Mouse (Mus musculus): ENCODE results near the gene B230217C12Rik. TPM values are rescaled to one million over a fixed set of nuclear protein-coding genes. Genes with fewer than 3 reads are reported as not detected.

The B230217C12Rik gene
- polyA plus RNA-seq, 1 experiment from 2014 or later, result 32.3 TPM

DNA sequence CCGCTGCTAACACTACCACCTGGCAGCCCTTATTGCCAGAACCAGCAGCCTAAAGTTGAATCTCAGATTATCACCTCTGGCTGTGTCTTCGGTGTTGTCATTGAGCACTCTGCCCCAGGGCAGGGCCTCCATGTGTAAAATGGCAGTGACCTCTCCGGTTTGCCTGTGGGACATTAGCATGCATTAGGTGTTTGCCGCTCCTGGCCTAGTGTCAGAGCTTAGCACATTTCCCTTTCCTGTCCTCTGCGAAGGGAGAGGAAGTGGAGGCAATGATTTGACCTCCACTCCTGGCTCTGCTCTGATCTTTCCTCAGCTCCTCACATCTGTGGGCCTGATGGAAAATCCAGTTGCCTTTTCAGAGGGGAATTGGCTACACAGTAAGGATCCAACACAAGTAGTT lies 20.7 kb upstream of the B230217C12Rik start:
- Histone ChIP-seq H3K36me3 (peaks cover 85% of the 10 kb centered on the region), H3K4me3 (no peak overlapping the region), H3K4me1 (replicated peaks) (peaks cover 40% of the 10 kb centered on the region), H3K9ac (no peak overlapping the region), H3K27ac (replicated peaks) (no peak overlapping the region), H3K27me3 (no peaks in the 10 kb centered on the region), H3K4me2 (no peak overlapping the region), H3K9me3 (no peaks in the 10 kb centered on the region)
- WGBS, result 86% methylated on average over 5 of the region's 5 CpGs
- no peak for ATAC-seq (ENCODE audit: low read depth)

DNA sequence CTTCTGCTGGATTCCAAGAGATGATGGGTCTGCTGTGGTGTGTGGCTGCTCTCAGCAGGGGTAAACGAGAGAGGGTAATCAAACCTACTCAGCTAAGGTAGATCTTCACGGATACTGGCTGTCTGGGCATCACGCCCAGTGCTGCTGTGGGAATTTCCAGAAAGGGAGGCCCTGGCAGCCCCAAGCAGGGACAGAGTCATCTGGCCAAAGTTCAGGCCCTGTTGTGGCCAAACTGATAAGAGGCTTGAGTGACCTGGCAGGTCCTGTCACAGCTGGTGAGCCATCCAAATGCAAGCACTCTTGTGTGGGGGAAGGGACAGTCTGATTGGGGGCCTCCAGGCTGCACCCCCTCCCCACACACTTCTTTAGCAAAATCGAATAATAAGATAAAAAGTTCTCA lies 19.7 kb upstream of the B230217C12Rik start:
- Histone ChIP-seq H3K4me2 (no peak overlapping the region), H3K9ac (no peak overlapping the region), H3K27me3 (no peaks in the 10 kb centered on the region), H3K4me1 (replicated peaks) (peaks cover 46% of the 10 kb centered on the region), H3K27ac (replicated peaks) (0 out of 2 replicates have a peak overlapping the region, but pooled peaks have one; percentile 18), H3K4me3 (no peak overlapping the region), H3K36me3 (peaks cover 85% of the 10 kb centered on the region), H3K9me3 (no peaks in the 10 kb centered on the region)
- WGBS, result 73% methylated on average over 4 of the region's 4 CpGs
- ATAC-seq (ENCODE audit: low read depth), result no peak

- ATAC-seq (ENCODE audit: low read depth), result no peak
- no peak overlapping the region for H3K27ac ChIP-seq (replicated peaks)
Observed at GRCm38 (mm10) chr11:97821401-97822064, 19.0 kb upstream of the B230217C12Rik start.

GRCm38 (mm10) chr11:97822840-97823603 lies 17.6 kb upstream of the B230217C12Rik start:
- no peaks in the 10 kb centered on the region for H3K9me3 ChIP-seq
- H3K4me3 ChIP-seq, result no peak overlapping the region
- H3K4me1 ChIP-seq (replicated peaks), result peaks cover 32% of the 10 kb centered on the region
- ATAC-seq (ENCODE audit: low read depth), result no peak
- H3K27me3 ChIP-seq, result no peaks in the 10 kb centered on the region
- H3K9ac ChIP-seq, result no peak overlapping the region
- 77% methylated on average over 20 of the region's 20 CpGs for WGBS
- peaks cover 86% of the 10 kb centered on the region for H3K36me3 ChIP-seq
- H3K4me2 ChIP-seq, result no peak overlapping the region
- no peak overlapping the region; the same call in 1 of the 2 replicates for H3K27ac ChIP-seq (replicated peaks)

More at GRCm38 (mm10) chr11:97821401-97822064, 19.0 kb upstream of the B230217C12Rik start:
- Histone ChIP-seq H3K9ac (no peak overlapping the region), H3K9me3 (no peaks in the 10 kb centered on the region), H3K4me2 (no peak overlapping the region), H3K4me1 (replicated peaks) (peaks cover 46% of the 10 kb centered on the region), H3K27me3 (no peaks in the 10 kb centered on the region), H3K4me3 (no peak overlapping the region), H3K36me3 (peaks cover 85% of the 10 kb centered on the region)
- 91% methylated on average over 8 of the region's 8 CpGs for WGBS

- no peaks in the 10 kb centered on the region for H3K9me3 ChIP-seq
- H3K27me3 ChIP-seq, result no peaks in the 10 kb centered on the region
- WGBS, result 96% methylated on average over 11 of the region's 11 CpGs
- H3K36me3 ChIP-seq, result peaks cover 92% of the 10 kb centered on the region
- peaks cover 21% of the 10 kb centered on the region for H3K4me1 ChIP-seq (replicated peaks)
- 0 out of 2 replicates have a peak overlapping the region, but pooled peaks have one; percentile 28 for H3K27ac ChIP-seq (replicated peaks)
- no peak overlapping the region for H3K9ac ChIP-seq
- H3K4me2 ChIP-seq, result no peak overlapping the region
- no peak overlapping the region for H3K4me3 ChIP-seq
- ATAC-seq (ENCODE audit: low read depth), result no peak
Observed at GRCm38 (mm10) chr11:97824168-97824567, 16.4 kb upstream of the B230217C12Rik start.

DNA sequence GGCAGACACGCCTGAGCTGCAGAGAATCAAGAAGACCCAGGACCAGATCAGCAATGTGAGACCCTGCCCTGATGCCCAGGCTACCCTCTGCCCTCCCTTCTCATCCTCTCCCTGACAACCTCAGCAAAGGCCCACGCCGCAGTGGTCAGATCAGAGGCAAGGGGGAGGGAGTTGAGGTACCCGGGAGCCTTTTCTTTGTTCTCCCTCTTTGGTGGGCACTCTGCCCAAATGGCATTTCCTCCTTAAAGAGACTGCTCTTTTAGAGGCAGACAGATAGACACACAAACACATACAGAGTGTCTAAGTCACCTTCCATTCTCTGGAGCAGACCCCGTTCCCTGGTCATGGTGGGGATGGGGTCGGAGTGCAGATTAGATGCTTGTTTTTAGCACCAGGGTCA lies 15.7 kb upstream of the B230217C12Rik start:
- peak; percentile 54; the same call in 1 of the 2 replicates for ATAC-seq (ENCODE audit: low read depth)
- no peak overlapping the region for H3K9ac ChIP-seq
- H3K27ac ChIP-seq (replicated peaks), result peak overlapping the region; percentile 28
- H3K4me3 ChIP-seq, result no peak overlapping the region
- peaks cover 93% of the 10 kb centered on the region for H3K36me3 ChIP-seq
- no peak overlapping the region for H3K4me2 ChIP-seq
- no peaks in the 10 kb centered on the region for H3K27me3 ChIP-seq
- peaks cover 13% of the 10 kb centered on the region for H3K4me1 ChIP-seq (replicated peaks)
- H3K9me3 ChIP-seq, result no peaks in the 10 kb centered on the region
- WGBS, result 61% methylated on average over 6 of the region's 6 CpGs

DNA sequence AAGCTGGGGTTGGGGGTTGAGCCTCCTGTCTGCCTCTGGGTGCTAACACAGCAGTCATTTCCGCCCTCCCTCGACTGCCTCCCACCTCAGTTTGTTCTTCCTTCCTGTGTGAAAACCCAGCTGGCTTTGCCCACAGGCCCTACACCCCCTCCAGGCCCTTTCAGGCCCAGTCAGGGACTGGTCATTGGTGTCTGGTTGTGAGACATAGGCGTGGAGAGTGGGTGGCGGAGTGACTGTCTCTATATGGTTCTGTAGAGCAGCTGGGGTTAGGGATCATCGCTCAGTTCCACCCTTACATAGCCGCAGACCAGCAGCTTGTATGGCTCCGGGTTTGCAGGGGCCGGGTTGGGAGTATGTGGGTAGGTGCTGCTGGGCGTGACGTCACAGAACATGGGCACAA lies 15.3 kb upstream of the B230217C12Rik start:
- WGBS, result 88% methylated on average over 10 of the region's 10 CpGs
- ATAC-seq (ENCODE audit: low read depth), result no peak
- peaks cover 93% of the 10 kb centered on the region for H3K36me3 ChIP-seq

DNA sequence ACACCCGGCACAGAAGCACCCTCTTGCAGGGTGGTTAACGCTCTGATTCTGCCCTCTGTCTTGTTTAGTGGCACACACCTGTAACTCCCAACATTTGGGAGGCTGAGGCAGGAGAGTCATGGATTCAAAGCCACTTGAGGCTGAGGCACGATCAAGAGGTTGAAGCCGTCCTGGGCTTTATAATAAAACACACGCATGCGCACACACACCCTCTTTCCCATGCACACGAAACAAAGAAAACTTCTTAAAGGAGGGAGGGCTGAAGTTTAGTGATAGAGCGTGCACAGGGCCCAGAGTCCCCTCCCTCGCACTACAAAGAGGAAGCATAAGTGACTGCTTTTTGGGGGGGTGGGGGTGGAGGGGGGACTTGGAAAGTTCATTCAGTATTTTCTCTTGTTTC lies 14.6 kb upstream of the B230217C12Rik start:
- H3K9me3 ChIP-seq, result no peaks in the 10 kb centered on the region
- H3K4me1 ChIP-seq (replicated peaks), result peaks cover 11% of the 10 kb centered on the region
- WGBS, result 88% methylated on average over 9 of the region's 9 CpGs
- ATAC-seq (ENCODE audit: low read depth), result no peak
- no peak overlapping the region for H3K4me3 ChIP-seq
- H3K36me3 ChIP-seq, result peaks cover 90% of the 10 kb centered on the region
- H3K27me3 ChIP-seq, result no peaks in the 10 kb centered on the region
- H3K9ac ChIP-seq, result no peak overlapping the region
- H3K27ac ChIP-seq (replicated peaks), result no peak overlapping the region
- no peak overlapping the region for H3K4me2 ChIP-seq

More for the DNA sequence above, 15.3 kb upstream of the B230217C12Rik start:
- Histone ChIP-seq H3K9me3 (no peaks in the 10 kb centered on the region), H3K4me1 (replicated peaks) (peaks cover 11% of the 10 kb centered on the region), H3K4me3 (no peak overlapping the region), H3K4me2 (no peak overlapping the region), H3K27ac (replicated peaks) (peak overlapping the region; percentile 28; the same call in 1 of the 2 replicates), H3K9ac (no peak overlapping the region), H3K27me3 (no peaks in the 10 kb centered on the region)

DNA sequence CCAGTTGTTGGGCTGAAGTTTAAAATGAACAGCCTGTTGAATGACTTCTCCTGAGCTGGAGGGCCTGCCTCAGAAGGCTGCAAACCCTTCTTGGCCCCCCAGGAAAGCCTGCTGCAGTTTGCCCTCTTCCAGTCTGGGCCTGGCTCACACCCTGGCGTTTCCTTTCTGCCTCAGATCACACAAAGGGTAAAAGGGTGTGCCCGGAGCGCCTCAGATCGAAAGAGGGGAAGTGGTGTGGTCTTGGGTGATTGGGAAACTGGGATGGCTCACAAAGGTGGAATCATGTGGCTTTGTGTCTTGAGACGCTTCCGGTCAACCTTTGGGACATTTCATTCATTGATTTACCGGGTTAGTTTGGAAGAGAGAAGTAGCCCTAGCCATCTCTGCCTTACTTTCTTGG lies 14.2 kb upstream of the B230217C12Rik start:
- H3K27me3 ChIP-seq, result no peaks in the 10 kb centered on the region
- H3K4me1 ChIP-seq (replicated peaks), result peaks cover 11% of the 10 kb centered on the region
- H3K4me3 ChIP-seq, result no peak overlapping the region
- H3K27ac ChIP-seq (replicated peaks), result no peak overlapping the region
- H3K9me3 ChIP-seq, result no peaks in the 10 kb centered on the region
- no peak overlapping the region for H3K4me2 ChIP-seq
- no peak overlapping the region for H3K9ac ChIP-seq
- H3K36me3 ChIP-seq, result peaks cover 86% of the 10 kb centered on the region
- no peak for ATAC-seq (ENCODE audit: low read depth)
- 79% methylated on average over 7 of the region's 7 CpGs for WGBS

DNA sequence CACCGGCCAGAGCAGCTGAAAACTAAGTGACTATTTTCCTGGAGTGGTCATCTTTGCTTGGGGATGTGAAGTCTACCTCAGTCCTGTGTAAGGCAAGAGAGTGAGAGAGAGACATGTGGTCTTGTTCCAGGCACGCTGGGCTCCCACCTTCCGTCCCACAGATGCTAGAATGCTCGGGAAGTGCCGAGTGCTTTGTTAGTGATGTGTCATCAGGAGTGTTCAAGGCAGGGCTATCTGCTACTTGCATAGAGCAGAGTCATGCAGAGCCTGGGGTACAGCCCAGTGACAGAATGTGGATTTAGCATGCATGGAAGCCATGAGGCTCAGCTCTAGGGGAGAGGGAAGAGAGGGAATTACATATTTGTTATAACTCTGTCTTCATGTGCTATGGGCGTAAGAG lies 12.9 kb upstream of the B230217C12Rik start:
- no peak for ATAC-seq (ENCODE audit: low read depth)
- Histone ChIP-seq H3K4me1 (replicated peaks) (peaks cover 16% of the 10 kb centered on the region), H3K9me3 (no peaks in the 10 kb centered on the region), H3K4me3 (no peak overlapping the region), H3K27ac (replicated peaks) (no peak overlapping the region), H3K4me2 (no peak overlapping the region), H3K9ac (no peak overlapping the region), H3K36me3 (peaks cover 81% of the 10 kb centered on the region), H3K27me3 (no peaks in the 10 kb centered on the region)
- WGBS, result 91% methylated on average over 6 of the region's 6 CpGs

GRCm38 (mm10) chr11:97829365-97829764 lies 11.2 kb upstream of the B230217C12Rik start:
- peaks cover 78% of the 10 kb centered on the region for H3K36me3 ChIP-seq
- H3K27me3 ChIP-seq, result no peaks in the 10 kb centered on the region
- H3K9ac ChIP-seq, result no peak overlapping the region
- H3K4me3 ChIP-seq, result no peak overlapping the region
- no peak overlapping the region for H3K4me2 ChIP-seq
- peaks cover 17% of the 10 kb centered on the region for H3K4me1 ChIP-seq (replicated peaks)
- ATAC-seq (ENCODE audit: low read depth), result no peak
- no peak overlapping the region for H3K27ac ChIP-seq (replicated peaks)
- no peaks in the 10 kb centered on the region for H3K9me3 ChIP-seq
- WGBS, result 92% methylated on average over 7 of the region's 7 CpGs

- no peak overlapping the region for H3K4me3 ChIP-seq
- WGBS, result 84% methylated on average over 12 of the region's 12 CpGs
- H3K27ac ChIP-seq (replicated peaks), result no peak overlapping the region
- H3K36me3 ChIP-seq, result peaks cover 78% of the 10 kb centered on the region
- no peaks in the 10 kb centered on the region for H3K27me3 ChIP-seq
- H3K4me1 ChIP-seq (replicated peaks), result peaks cover 11% of the 10 kb centered on the region
- no peaks in the 10 kb centered on the region for H3K9me3 ChIP-seq
- no peak overlapping the region for H3K4me2 ChIP-seq
- no peak overlapping the region for H3K9ac ChIP-seq
- ATAC-seq (ENCODE audit: low read depth), result no peak
Observed at GRCm38 (mm10) chr11:97829913-97830476, 10.6 kb upstream of the B230217C12Rik start.
